Mouse (Mus musculus) lung, embryonic 14.5 days (tissue): ENCODE results near the gene Strn3. TPM values are rescaled to one million over a fixed set of nuclear protein-coding genes. Genes with fewer than 3 reads are reported as not detected.
"Not testable (repeated sequence)": the region's sequence is repeated elsewhere in the genome, so short reads cannot be mapped to it uniquely, and the experiment has no call there.

Experiments
- ATAC-seq: fragments of 200-750 bp; cut with Nextera tagmentation; 2 replicates; pipeline ENCODE4 v1.8.0; 2017; ENCODE audit warnings: mild to moderate bottlenecking, moderate TSS enrichment, moderate library complexity; ENCODE audit not compliant: insufficient read depth
- DNase-seq: peaks from one replicate; pipeline ENCODE4 v3.0.0-alpha.2; 2015
- H3K27ac ChIP-seq: fragments of 300-500 bp; sonication (generic); 2 replicates; pipeline ENCODE4 v1.5.1; 2014; ENCODE audit warnings: low read depth, mild to moderate bottlenecking, moderate library complexity
- H3K27me3 ChIP-seq: fragments of 300-500 bp; sonication (generic); 2 replicates; pipeline ENCODE4 v1.6.1; 2014; ENCODE audit warnings: low read length, control low read depth; ENCODE audit not compliant: insufficient read depth
- H3K36me3 ChIP-seq: fragments of 300-500 bp; sonication (generic); 2 replicates; pipeline ENCODE4 v1.6.1; 2014; ENCODE audit warnings: control low read depth; ENCODE audit not compliant: insufficient read depth
- H3K4me1 ChIP-seq: fragments of 300-500 bp; sonication (generic); 2 replicates; pipeline ENCODE4 v1.6.1; 2014; ENCODE audit warnings: antibody characterized with exemption, control low read depth; ENCODE audit not compliant: insufficient read depth
- H3K4me2 ChIP-seq: fragments of 300-500 bp; sonication (generic); 2 replicates; pipeline ENCODE4 v1.6.1; 2014; ENCODE audit warnings: mild to moderate bottlenecking
- H3K4me3 ChIP-seq: fragments of 300-500 bp; sonication (generic); 2 replicates; pipeline ENCODE4 v1.5.1; 2014; ENCODE audit warnings: low read depth, low read length
- H3K9ac ChIP-seq: fragments of 300-500 bp; sonication (generic); 2 replicates; pipeline ENCODE4 v1.6.1; 2014
- H3K9me3 ChIP-seq: fragments of 300-500 bp; sonication (generic); 2 replicates; pipeline ENCODE4 v1.6.1; 2016; ENCODE audit warnings: low read depth, low read length, control low read depth
- CTCF ChIP-seq: IDR thresholded peaks from 2 replicates; pipeline ENCODE4 v1.5.1; 2016; ENCODE audit warnings: antibody characterized with exemption, low read depth
- WGBS: fragments of 180-500 bp; shearing (Covaris S2); extraction: QIAGEN DNeasy Blood & Tissue Kit; methylation state at CpG from one replicate; pipeline ENCODE4 v1.1.7; 2014; 5-methylcytosine and 5-hydroxymethylcytosine counted together
- polyA plus RNA-seq: library from polyadenylated mRNA; unstranded; fragments of >200 nt; fragmentation: Nextera tagmentation; extraction: Ambion mirVana; gene quantifications from 2 replicates; pipeline ENCODE4 v1.2.1, GENCODE M21; 2014

Gene Strn3
- polyA plus RNA-seq, 1 experiment from 2014 or later, result 61.3 TPM

DNA sequence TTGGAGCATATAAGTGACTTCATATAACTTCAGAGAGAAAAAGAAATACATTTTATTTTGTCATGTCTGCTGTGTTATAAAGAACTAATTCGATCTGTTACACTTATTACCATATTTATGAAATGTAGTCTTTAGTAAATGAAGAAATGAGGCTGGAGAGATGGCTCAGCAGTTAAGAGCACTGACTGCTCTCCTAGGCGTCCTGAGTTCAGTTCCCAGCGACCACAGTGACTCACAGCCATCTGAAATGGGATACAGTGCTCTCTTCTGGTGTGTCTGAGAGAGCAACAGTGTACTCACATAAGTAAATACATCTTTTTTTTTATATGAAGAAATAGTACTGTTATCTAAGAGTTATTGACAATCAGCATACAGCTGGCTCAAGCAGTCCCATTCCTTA lies 1.7 kb upstream of the Strn3 start:
- DNase-seq, result no peak
- H3K27me3 ChIP-seq, result no peaks in the 10 kb centered on the region
- H3K36me3 ChIP-seq, result no peaks in the 10 kb centered on the region
- H3K27ac ChIP-seq, result peak overlapping the region; percentile 60; the same call in 1 of the 2 replicates
- H3K9ac ChIP-seq, result no peak overlapping the region
- no peak for ATAC-seq
- no peak; the same call in 1 of the 2 replicates for TF ChIP-seq CTCF
- H3K4me1 ChIP-seq, result peaks cover 4% of the 10 kb centered on the region
- no peak overlapping the region for H3K4me2 ChIP-seq
- 71% methylated on average over 3 of the region's 3 CpGs for WGBS
- no peak overlapping the region for H3K4me3 ChIP-seq
- H3K9me3 ChIP-seq, result no peaks in the 10 kb centered on the region

DNA sequence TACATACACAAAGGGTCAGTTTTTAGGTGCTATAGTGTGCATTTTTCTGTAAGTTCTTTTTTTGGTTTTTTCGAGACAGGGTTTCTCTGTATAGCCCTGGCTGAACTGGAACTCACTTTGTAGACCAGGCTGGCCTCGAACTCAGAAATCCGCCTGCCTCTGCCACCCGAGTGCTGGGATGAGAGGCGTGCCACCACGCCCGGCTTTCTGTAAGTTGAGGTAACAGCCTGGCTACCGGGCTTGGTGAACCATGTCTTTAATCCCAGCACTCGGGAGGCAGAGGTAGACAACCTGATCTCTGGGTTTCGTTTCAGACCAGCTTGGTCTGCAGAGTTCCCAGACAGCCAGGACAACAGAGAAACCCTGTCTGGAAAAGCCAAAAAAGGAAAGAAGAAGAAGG lies 1.2 kb upstream of the Strn3 start:
- Histone ChIP-seq H3K4me3 (peak overlapping the region; percentile 98; the same call in 1 of the 2 replicates), H3K4me2 (peak overlapping the region; percentile 81), H3K27ac (peak overlapping the region; percentile 37)
- WGBS, result 76% methylated on average over 10 of the region's 10 CpGs
- H3K9ac ChIP-seq, H3K27me3 ChIP-seq, H3K36me3 ChIP-seq, ATAC-seq, DNase-seq, H3K4me1 ChIP-seq, H3K9me3 ChIP-seq: not testable (repeated sequence)

DNA sequence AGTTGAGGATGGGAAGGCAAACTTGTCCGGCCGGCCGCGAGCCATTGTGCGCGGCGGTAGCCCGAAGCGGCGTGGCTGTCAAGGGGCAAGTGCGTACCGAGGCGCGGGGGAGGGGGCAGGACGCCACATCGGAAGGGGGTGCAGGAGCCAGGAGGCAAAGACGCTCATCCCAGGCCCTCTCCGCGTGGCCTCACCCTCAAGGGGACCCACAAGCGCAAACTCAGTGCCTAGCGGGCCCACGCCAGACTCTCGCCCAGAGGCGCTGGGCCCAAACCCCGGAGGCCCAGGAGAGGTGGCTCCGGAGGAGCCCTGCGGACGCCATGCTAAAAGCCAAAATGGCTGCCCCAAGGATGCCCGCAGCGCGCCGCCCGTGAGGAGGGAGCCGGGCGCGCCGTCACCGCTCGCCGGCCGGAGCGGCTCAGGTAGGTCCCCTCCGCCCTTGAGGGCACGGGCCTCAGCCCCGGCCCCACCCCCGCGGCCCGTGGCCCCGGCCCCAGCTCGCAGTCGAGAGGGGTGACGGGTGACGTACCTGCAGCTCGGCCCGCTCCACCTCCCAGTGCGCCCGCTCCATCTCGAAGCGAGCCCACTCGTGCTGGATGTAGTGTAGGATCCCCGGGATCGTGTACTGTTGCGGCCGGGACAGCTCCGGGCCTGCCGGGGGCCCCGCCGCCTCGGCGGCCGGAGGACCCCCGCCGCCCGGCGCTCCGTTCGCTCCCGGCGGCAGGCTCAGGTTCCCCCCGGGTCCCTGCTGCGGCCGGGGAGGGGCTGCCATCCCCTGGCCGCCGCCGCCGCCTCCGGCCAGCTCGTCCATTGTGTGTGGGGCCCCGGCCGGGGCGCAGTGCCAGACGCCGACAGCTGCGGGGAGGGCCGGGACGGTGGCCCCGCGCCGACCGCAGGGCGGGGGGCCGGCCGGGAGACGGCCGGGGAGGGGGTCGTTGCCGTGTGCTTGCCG lies 528 bp downstream of the Strn3 start, which contains the start of gene Ap4s1:
Gene Ap4s1 (plus strand): TSS at position 141 of the 952 bp plus-strand sequence.
- Histone ChIP-seq H3K36me3 (no peaks in the 10 kb centered on the region), H3K27me3 (no peaks in the 10 kb centered on the region), H3K4me3 (peak within 1 kb of the TSS; percentile 98), H3K27ac (peak within 1 kb of the TSS; percentile 100), H3K9me3 (no peaks in the 10 kb centered on the region), H3K4me2 (peak within 1 kb of the TSS; percentile 81), H3K9ac (peak within 1 kb of the TSS; percentile 99), H3K4me1 (peaks cover 4% of the 10 kb centered on the region)
- peak; percentile 76 for ATAC-seq
- WGBS, result under 1% methylated on average over 106 of the region's 108 CpGs
- TF ChIP-seq CTCF, result no peak
- peak; percentile 78 for DNase-seq

DNA sequence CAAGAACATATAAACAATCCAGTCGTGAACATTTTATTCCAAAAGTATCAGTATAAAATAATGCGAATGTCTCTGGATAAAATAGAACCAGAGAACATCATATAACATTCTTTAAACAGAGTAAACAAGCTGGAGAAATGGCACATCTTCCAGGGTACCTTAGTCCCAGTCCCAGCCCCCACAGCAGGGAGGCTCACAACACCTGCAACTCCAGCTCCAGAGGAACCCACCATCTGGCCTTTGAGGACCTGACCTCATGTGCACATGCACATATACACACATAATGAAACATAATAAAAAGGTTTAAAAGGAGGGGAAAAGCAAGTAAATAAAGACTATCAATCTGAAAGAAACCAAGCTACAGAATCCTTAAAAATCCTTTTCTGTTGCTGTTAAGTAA lies 3.2 kb downstream of the Strn3 start:
- ATAC-seq (no peak), DNase-seq (no peak)
- H3K4me1 ChIP-seq, result peaks cover 4% of the 10 kb centered on the region
- 72% methylated on average over 2 of the region's 2 CpGs for WGBS
- H3K27ac ChIP-seq, result no peak overlapping the region
- H3K9me3 ChIP-seq, result no peaks in the 10 kb centered on the region
- TF ChIP-seq CTCF, result no peak
- no peak overlapping the region for H3K9ac ChIP-seq
- H3K27me3 ChIP-seq, result no peaks in the 10 kb centered on the region
- no peak overlapping the region for H3K4me3 ChIP-seq
- H3K4me2 ChIP-seq, result no peak overlapping the region
- 0 out of 2 replicates have a peak, but pooled peaks cover 2% of the 10 kb centered on the region for H3K36me3 ChIP-seq

DNA sequence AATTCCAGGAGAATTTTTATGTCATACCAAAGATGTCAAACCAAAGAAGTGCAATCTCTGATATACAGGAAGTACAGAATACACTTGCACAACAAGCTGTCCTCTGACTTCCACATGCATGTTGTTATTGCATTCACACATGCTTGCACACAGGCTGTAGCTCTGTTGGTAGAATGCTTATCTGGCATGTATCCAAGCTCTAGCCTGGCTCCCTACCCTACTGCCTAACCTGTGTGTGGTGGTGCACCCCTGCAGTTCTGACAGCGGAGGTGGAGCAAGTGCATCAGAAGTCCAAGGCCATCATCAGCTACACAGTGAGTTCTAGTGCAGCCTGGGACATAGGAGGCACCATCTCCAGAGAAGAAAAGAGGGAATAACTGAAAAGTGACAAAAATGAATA lies 12.9 kb downstream of the Strn3 start:
- ATAC-seq, result no peak
- no peak for DNase-seq
- H3K4me1 ChIP-seq, result no peaks in the 10 kb centered on the region
- WGBS, result 80% methylated on average over 1 of the region's 1 CpGs
- no peak overlapping the region for H3K9ac ChIP-seq
- TF ChIP-seq CTCF, result no peak
- H3K4me3 ChIP-seq, result no peak overlapping the region
- H3K9me3 ChIP-seq, result no peaks in the 10 kb centered on the region
- no peaks in the 10 kb centered on the region for H3K27me3 ChIP-seq
- no peak overlapping the region for H3K4me2 ChIP-seq
- 0 out of 2 replicates have a peak, but pooled peaks cover 8% of the 10 kb centered on the region for H3K36me3 ChIP-seq
- H3K27ac ChIP-seq, result no peak overlapping the region

DNA sequence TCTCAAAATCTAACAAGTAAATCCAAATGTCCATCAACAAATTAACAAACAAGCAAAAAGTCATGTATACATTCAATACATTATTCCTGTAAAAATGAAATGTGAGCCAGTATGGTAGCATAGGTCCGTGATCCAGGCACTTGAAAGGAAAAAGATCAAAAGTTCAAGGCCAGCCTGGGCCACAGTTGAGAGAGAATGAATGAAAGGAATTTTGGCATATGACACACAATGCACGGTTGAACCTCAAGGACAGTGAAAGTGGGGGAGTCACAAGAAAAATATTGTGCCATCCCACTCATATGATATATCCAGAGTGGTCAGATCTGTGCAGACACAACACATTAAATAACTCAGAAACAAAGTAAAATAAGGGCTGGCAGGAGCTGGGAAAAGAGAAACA lies 15.3 kb downstream of the Strn3 start:
- ATAC-seq (no peak), DNase-seq (no peak)
- WGBS, result 32% methylated on average over 2 of the region's 2 CpGs
- Histone ChIP-seq H3K27ac (no peak overlapping the region), H3K9ac (no peak overlapping the region), H3K36me3 (no peaks in the 10 kb centered on the region), H3K4me1 (0 out of 2 replicates have a peak, but pooled peaks cover 4% of the 10 kb centered on the region), H3K4me2 (no peak overlapping the region), H3K9me3 (no peaks in the 10 kb centered on the region), H3K4me3 (no peak overlapping the region), H3K27me3 (no peaks in the 10 kb centered on the region)
- TF ChIP-seq CTCF, result no peak

DNA sequence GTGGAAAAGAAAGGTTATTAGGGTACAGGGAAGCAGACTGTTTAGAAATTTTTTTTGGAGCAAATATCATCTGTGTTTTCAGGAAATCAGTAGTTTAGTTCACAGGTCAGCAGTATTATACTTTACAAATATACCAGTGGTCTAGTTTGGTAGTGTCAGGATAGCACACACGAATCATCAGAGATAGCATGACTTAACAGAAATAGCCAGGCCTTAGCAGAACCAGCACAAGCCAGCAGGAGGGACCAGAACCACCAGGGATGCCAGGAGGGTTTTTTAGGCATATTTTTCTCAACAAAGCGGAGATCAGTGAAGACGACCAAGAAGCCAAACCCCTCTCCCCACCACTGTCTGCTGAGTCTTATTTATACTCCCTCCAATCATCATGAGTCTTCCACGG lies 18.4 kb downstream of the Strn3 start:
- Histone ChIP-seq H3K4me1 (0 out of 2 replicates have a peak, but pooled peaks cover 4% of the 10 kb centered on the region), H3K9me3 (no peaks in the 10 kb centered on the region), H3K4me3 (no peak overlapping the region), H3K4me2 (no peak overlapping the region), H3K27me3 (no peaks in the 10 kb centered on the region), H3K27ac (no peak overlapping the region), H3K9ac (no peak overlapping the region), H3K36me3 (no peaks in the 10 kb centered on the region)
- no peak for TF ChIP-seq CTCF
- 62% methylated on average over 4 of the region's 4 CpGs for WGBS
- DNase-seq (no peak), ATAC-seq (no peak)
